Mouse (Mus musculus) cortical plate, adult 2 months (tissue): ENCODE results near the gene Cntn6. TPM values are rescaled to one million over a fixed set of nuclear protein-coding genes. Genes with fewer than 3 reads are reported as not detected.
A peak's percentile ranks its signal among the peaks of the same experiment; 100 is the strongest.

Experiments
- H3K27ac ChIP-seq: fragments of 200-500 bp; 2 replicates; pipeline ENCODE4 v1.5.1; 2012; ENCODE audit warnings: low read length, control low read depth, inconsistent platforms; ENCODE audit not compliant: insufficient read depth
- H3K4me1 ChIP-seq: fragments of 200-500 bp; 2 replicates; pipeline ENCODE4 v1.6.1; 2011; ENCODE audit warnings: low read length; ENCODE audit not compliant: control insufficient read depth, insufficient read depth
- H3K4me3 ChIP-seq: fragments of 200-500 bp; 2 replicates; pipeline ENCODE4 v1.5.1; 2011; ENCODE audit warnings: mild to moderate bottlenecking, low read length, control low read depth; ENCODE audit not compliant: insufficient read depth
- CTCF ChIP-seq: fragments of 200-500 bp; IDR thresholded peaks from 2 replicates; pipeline ENCODE4 v1.5.1; 2011; ENCODE audit warnings: mild to moderate bottlenecking, control low read depth, low read length; ENCODE audit not compliant: insufficient read depth; ENCODE audit errors: extremely low read depth
- POLR2A ChIP-seq: fragments of 200-500 bp; IDR thresholded peaks from 2 replicates; pipeline ENCODE4 v1.6.1; 2011; ENCODE audit warnings: mild to moderate bottlenecking, low read length, control low read depth; ENCODE audit not compliant: insufficient read depth; ENCODE audit errors: extremely low read depth
- polyA plus RNA-seq: library from polyadenylated mRNA; depleted of rRNA; stranded (reverse); fragments of >200 nt; gene quantifications from 2 replicates; pipeline ENCODE4 v1.2.3, GENCODE M21; 2012; rRNA removed

Gene Cntn6
- polyA plus RNA-seq = 14.3 and 14.8 TPM in 2 replicates

- H3K4me3 ChIP-seq = peak within 1 kb of the TSS; percentile 72
- TF ChIP-seq POLR2A (no peak), CTCF (no peak)
- H3K4me1 ChIP-seq = no peaks in the 10 kb centered on the region
- peak within 1 kb of the TSS; percentile 81; the same call in 1 of the 2 replicates for H3K27ac ChIP-seq
Observed at GRCm38 (mm10) chr6:104492490-104493431, at the start of gene Cntn6. Gene Cntn6 (plus strand): TSS chr6:104492790.

GRCm38 (mm10) chr6:104443731-104444130 lies 48.9 kb upstream of the Cntn6 start:
- no peak overlapping the region for H3K27ac ChIP-seq
- TF ChIP-seq CTCF = no peak
- TF ChIP-seq POLR2A = no peak
- no peaks in the 10 kb centered on the region for H3K4me1 ChIP-seq
- H3K4me3 ChIP-seq = no peak overlapping the region

GRCm38 (mm10) chr6:104470706-104471105 lies 21.9 kb upstream of the Cntn6 start:
- Histone ChIP-seq H3K27ac (no peak overlapping the region), H3K4me1 (no peaks in the 10 kb centered on the region), H3K4me3 (no peak overlapping the region)
- TF ChIP-seq CTCF (no peak), POLR2A (no peak)

- 0 out of 2 replicates have a peak, but pooled peaks have one; percentile 4 for TF ChIP-seq CTCF
- TF ChIP-seq POLR2A = no peak
- Histone ChIP-seq H3K4me3 (no peak overlapping the region), H3K27ac (no peak overlapping the region), H3K4me1 (no peaks in the 10 kb centered on the region)
Observed at GRCm38 (mm10) chr6:104479242-104479641, 13.3 kb upstream of the Cntn6 start.

- Histone ChIP-seq H3K4me1 (no peaks in the 10 kb centered on the region), H3K27ac (peak overlapping the region; percentile 81; the same call in 1 of the 2 replicates), H3K4me3 (peak overlapping the region; percentile 72)
- TF ChIP-seq POLR2A (no peak), CTCF (no peak)
Observed at GRCm38 (mm10) chr6:104493459-104493858, 869 bp downstream of the Cntn6 start.

- no peak for TF ChIP-seq CTCF
- no peak overlapping the region for H3K27ac ChIP-seq
- H3K4me3 ChIP-seq = no peak overlapping the region
- H3K4me1 ChIP-seq = no peaks in the 10 kb centered on the region
Observed at GRCm38 (mm10) chr6:104495801-104496200, 3.2 kb downstream of the Cntn6 start.

GRCm38 (mm10) chr6:104563993-104564392 lies 71.4 kb downstream of the Cntn6 start:
- TF ChIP-seq POLR2A (no peak), CTCF (no peak)
- H3K4me3 ChIP-seq = no peak overlapping the region
- no peaks in the 10 kb centered on the region for H3K4me1 ChIP-seq
- no peak overlapping the region for H3K27ac ChIP-seq

- H3K4me1 ChIP-seq = no peaks in the 10 kb centered on the region
- H3K27ac ChIP-seq = no peak overlapping the region
- no peak overlapping the region for H3K4me3 ChIP-seq
- no peak for TF ChIP-seq CTCF
- TF ChIP-seq POLR2A = no peak
Observed at GRCm38 (mm10) chr6:104569564-104569963, 77.0 kb downstream of the Cntn6 start.

- TF ChIP-seq CTCF = no peak
- TF ChIP-seq POLR2A = no peak
- no peak overlapping the region for H3K4me3 ChIP-seq
- H3K27ac ChIP-seq = no peak overlapping the region
- H3K4me1 ChIP-seq = no peaks in the 10 kb centered on the region
Observed at GRCm38 (mm10) chr6:104588028-104588427, 95.4 kb downstream of the Cntn6 start.

GRCm38 (mm10) chr6:104600838-104601397 lies 108.3 kb downstream of the Cntn6 start:
- no peak for TF ChIP-seq POLR2A
- no peak for TF ChIP-seq CTCF
- no peaks in the 10 kb centered on the region for H3K4me1 ChIP-seq
- no peak overlapping the region for H3K27ac ChIP-seq
- no peak overlapping the region for H3K4me3 ChIP-seq
